Mouse (Mus musculus) heart, adult 9 months (tissue): ENCODE results near the gene Rcn3.
"Not testable (repeated sequence)": the region's sequence is repeated elsewhere in the genome, so short reads cannot be mapped to it uniquely, and the experiment has no call there.

Experiments used
- DNase-seq, 2 experiments: peaks; one replicate each; pipeline ENCODE4 v3.0.0; 2022; ENCODE audit warnings: low spot score in 2 of 2

Gene Rcn3

DNA sequence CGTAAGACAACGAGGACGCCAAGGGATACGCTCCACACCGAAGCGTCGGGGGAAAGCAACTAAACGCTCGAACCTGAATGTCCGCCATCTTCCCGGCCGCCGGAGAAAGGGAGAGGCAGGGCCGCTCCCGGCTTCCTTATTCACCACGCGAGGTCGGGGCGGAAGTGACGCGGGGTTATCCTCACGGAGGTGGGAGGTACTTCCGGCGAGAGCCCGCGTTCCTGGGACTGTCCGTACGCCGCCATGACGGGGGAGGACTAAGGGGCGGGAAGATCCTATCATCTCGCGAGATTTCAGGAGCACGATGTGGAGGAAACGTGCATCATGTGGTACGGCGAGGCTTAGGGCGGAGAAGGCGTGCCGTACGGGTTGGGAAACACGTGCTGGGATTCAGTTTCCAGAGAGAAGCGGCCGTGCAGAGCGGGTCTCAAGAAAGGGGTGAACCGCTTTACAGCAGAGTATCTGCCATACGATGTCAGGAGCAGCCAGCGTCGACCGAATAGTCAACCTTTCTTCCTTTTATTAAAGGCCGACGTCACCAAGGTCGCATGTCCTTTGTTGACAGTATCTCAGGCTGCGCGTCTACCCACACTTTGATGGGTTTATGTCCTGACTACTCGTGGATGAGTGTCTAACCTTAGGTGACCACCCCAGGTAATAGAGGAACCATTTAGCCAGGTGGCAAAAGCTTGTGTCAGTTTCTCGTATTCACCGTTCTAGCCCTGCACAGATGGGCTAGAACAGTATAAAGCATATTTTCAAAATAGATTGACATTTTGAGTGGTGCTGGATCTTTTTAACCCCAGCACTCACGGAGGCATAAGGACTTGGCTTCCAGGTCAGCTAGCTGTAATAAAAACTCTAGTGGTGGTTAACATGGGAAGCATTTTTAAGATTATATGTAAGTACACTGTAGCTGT is 32.5 kb upstream of the Rcn3 start, which contains the start of gene Rps11:
Rps11 (minus strand) TSS at position 216 of the 920 bp plus-strand sequence.
- peak; percentile 99 for DNase-seq

DNA sequence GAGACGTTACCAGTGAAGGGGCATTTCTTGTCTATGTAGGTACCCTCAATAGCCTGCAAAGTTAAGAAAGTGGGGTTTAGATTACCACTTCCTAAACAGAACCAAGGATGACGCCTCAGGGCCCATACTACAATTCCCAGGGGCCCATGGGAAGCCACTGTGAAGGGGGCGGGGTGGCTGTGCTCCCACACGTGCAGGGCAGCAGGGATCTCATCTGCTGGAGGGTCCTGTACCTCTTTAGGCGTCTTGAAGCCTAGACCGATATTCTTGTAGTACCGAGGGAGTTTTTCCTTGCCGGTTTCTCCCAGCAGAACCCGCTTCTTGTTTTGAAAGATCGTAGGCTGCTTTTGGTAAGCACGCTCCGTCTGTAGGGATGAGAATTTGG is 31.2 kb upstream of the Rcn3 start:
- no peak for DNase-seq

DNA sequence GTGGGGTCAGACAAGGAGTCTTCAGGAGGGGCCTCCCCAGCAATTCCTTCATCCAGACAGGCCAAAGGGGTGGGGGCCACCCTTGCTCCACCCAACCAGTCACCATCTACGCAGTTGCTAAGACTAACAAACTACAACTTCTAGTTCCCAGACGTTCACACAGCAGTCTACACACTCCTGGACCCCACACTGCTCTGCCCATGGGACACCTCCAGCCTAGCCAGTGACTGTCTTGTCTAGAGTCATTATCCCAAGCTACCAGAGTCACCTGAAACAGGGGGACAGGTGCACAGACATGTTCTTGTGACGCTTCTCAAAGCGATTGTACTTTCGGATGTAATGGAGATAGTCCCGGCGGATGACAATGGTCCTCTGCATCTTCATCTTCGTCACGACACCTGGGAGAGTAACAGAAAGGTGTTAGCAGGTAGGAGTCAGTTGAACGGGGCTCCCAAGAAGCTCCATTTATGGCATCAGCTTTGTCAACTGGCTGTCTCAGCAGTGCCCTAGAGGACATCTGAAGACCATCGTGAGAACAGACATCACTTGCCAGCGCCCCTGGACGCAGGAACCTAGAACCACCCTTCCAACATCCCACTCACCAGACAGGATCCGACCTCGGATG is 30.7 kb upstream of the Rcn3 start:
- no peak for DNase-seq

DNA sequence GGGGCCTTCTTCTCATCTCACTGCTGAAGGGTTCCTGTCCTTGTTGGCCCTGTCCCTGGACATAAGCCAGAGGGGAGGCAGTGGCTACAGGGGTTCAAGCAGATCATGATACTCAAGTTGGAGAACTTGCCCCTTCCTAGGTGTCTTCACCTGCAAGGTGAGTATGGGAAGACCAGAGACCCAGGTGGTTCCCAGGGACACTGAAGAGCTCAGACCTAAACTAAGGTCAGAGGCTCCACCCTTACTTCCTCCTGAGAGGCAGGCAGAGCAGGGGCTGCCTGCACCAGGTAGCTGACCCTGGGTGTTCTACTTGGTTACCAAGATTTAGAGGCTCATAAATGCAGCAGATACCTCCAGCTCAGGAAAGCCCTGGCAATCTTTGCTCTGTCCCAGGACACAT is 29.9 kb upstream of the Rcn3 start:
- DNase-seq, result no peak

DNA sequence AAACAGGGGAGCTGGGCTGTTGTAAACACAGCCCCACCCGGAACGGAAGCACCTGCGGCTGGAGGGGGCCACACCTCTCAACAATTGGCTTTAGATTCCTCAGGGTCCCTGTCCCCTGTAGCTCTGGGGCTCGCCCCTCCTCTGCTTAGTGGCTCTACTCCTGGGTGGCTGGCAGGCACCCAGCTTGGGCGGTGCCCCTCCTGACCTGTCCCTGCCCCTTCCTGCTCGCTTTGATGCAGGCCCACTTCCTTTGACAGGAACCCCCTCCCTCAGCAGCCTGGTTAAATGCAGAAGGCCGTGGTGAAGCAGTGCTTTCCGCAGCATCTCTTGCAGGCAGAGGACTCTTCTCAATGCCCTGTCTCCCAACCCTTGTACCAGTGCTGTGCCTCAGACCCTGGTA is 29.4 kb upstream of the Rcn3 start:
- DNase-seq, result peak; percentile 71 to 87

DNA sequence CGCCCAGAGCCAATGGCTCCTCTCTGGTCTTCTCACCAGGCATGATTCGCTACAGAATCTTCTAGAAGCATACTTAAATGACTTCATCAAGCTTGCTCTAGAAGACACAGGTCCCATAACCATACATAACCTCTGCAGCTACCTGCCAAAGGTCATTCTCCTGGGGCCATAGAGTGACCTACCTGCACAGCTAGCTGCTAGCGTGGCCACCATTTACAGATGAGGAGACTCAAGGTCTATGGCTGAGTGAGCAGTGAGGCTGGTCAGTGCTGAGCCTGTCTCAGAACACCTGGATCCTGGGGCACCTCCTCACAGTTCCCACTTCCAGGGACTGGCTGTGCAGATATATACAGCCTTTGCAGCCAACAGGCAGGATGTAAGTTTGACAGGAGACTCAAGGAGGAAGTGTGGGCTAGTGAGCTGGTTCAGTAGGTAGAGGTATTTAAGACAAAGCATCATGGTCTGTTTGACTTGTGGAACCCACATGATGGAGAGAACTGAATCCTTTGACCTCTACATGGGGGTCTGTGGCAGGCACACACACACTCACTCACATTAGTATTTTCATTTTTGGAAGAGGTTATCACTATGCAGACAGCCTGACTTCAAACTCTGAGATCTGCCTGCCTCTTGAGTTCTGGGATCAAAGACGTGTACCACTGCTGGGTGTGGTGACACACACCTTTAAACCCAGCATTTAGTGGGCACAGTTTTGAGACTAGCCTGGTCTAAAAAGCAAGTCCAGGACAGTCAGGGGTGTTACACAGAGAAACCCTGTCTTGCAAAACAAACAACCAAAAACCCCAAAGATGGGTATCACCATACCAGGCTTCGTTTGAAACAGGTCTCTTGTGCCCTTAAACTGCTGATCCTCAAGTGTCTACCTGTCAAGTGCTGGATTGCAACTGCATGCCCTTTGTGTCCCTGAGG is 28.0 kb upstream of the Rcn3 start:
- no peak for DNase-seq

DNA sequence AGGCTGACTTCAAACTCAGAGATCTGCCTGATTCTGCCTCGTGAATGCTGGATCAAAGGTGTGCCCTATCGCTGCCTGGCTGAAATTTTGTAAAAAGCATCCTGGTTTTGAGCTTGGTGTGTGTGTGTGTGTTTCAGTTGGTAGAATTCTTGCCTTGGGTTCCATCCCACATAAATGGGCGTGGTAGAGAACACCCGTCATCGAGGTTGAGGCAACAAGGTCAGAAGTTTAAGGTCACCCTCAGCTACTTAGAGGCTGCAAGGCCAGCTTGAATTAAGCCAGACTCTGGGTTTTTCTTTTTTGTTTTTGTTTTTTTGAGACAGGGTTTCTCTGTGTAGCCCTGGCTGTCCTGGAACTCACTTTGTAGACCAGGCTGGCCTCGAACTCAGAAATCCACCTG is 26.3 kb upstream of the Rcn3 start:
- no peak for DNase-seq

DNA sequence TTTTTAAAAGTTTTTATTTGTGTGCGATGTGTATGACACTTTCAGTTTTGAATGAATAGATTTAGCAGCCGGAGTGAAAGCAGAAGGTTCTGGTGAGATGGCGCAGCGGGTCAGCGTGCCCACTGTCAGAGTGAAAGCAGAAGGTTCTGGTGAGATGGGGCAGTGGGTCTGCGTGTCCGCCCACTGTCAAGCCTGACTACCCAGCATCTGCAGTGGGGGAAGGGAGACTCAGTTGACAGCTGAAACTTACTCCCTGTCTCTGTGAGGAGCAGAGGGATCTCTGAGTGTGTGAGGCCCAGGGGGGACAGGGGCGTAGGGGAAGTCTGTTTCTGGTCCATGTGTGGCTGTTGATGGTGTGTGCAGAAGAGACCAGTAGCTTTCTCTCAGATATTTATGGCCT is 25.5 kb upstream of the Rcn3 start:
- no peak for DNase-seq

DNA sequence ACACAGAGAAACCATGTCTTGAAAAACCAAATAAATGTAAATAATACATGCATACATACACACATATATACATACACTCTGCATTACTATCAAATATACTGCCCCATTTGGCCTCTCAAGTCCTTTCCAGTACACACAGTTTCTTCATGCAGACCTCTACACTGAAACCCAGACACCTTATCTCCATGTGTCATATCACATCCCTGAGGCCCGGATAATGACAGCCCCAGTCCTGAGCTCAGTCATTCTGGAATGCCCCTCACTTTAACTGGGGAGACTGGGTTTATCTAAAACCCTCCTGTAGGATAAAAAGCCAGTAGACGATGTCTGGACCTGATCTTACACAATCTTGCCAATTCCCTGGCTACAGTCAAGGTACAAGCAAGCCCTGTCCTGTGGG is 21.5 kb upstream of the Rcn3 start:
- no peak for DNase-seq

DNA sequence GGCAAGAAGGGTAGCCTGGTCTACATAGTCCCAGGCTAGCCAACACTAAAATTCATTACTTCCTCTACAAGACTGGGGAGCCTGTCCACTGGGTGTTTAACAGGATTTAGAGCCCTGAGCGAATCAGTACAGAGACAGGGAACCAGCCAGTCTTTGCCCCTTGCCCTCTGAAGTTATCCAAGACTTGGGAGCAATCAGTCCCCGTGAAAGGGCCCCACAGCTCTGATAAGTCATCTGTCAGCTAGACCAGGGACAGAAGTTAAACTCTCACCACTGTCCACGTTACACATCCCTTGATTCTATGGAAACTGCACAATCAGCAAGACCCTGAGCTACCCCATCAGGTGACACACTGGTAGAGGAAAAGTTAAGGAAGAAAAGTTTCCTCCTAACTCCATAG is 20.5 kb upstream of the Rcn3 start:
- no peak for DNase-seq

DNA sequence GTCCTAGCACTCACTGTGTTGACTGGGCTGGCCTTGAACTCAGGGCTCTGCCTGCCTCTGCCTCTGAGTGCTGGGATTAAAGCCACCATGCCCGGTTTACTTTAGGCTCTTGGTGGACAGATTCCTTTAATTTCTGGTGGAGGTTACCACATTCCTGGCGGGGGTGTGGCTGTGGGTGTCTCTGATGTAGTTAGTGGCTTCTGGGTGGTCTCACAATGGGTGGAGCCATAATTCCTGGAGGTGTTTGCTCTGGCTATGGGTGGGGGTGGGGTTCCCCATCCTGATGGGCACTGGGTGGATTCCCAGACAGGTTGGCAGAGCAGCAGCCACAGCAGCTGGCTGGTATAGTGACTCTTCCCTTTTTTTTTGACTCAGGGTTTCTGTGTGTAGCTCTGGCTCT is 19.9 kb upstream of the Rcn3 start:
- DNase-seq, result no peak

DNA sequence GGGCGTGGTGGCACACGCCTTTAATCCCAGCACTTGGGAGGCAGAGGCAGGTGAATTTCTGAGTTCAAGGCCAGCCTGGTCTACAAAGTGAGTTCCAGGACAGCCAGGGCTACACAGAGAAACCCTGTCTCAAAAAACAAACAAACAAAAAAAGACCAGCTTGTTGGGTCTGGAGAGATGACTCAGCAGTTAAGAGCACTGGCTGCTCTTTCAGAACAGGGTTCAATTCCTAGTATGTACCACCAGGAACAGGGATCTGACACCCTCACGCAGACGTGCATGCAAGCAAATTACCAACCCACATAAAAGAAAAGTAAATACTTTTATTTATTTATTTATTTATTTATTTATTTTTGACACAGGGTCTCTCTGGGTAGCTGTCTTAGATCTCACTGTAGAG is 18.1 kb upstream of the Rcn3 start:
- not testable (repeated sequence) for DNase-seq

DNA sequence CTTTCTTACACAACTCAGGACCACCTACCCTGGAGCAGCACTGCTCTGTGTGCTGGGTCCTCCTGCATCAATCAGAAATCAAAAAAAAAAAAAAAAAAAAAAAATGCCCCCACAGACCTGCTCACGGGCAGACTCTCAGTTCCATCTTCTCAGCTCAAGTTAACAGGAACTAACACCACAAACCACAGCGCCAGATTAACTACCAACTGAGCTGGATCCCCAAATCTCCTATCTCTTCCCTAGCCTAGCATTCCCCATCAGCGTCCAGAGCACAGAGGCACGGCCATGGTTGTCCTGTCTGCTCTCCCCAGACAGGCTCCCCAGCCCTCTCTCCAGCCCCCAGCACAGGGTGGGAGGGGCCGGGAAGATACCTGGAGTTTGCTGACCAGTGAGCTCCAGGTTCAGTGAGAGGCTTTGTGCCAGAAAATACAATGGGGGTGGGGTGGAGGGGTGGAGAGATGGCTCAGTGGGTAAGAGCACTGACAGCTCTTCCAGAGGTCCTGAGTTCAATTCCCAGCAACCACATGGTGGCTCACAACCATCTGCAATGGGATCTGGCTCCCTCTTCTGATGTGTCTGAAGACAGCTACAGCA is 15.1 kb upstream of the Rcn3 start:
- DNase-seq, result no peak

DNA sequence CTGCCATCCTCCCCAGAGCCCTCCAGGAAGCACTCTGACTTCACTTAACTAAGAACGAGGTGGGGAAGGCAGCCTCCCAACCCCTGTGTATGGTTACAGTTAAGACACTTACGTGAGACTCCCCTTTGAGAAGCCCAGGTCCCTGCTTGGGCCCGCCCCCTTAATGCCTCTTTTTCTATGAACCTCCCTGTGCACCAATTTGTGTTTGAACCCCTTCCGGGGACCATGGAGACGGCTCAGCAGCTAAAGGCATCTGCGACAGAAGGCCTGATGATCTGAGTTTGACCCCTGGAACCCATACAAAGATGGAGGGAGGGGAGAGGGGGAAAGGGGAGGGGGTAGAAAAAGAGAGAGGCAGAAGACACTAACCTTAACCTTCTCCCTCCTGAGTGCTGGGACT is 14.4 kb upstream of the Rcn3 start:
- DNase-seq, result no peak

DNA sequence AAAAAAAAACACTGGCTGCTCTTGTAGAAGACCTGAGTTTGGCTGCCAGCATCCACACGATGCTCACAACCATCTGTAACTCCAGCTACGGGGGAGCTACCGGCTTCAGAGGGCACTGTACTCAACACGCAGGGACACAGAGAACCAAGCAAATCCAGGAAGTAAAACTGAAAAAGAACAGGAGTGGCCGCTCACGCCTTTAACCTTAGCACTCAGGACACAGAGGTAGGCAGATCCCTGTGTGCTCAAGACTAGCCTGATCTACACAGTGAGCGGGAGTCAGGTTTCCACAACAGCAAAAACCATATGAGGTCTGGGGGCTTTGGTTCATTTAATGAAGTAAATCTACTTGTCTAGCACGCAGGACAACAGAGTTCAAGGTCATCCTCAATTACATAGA is 13.5 kb upstream of the Rcn3 start:
- DNase-seq, result no peak

DNA sequence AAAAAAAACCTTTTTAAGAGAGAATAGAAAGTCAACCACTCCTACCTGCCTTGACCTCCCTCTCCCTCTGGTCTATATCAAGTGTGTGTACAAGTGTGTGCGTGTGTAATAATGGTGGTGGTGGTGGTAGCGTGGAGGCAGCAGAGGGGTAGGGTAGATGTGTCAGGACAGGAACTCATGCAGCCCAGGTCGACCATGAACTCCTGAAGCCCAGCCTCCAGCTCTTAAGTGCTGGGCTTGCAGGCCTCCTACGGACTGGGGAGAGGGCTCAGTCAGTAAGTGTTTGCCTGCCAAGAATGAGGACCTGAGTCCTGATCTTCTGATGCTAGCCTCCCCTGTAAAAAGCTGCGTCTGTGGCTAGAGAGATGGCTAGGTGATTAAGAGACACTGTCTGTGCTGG is 12.9 kb upstream of the Rcn3 start:
- no peak for DNase-seq

DNA sequence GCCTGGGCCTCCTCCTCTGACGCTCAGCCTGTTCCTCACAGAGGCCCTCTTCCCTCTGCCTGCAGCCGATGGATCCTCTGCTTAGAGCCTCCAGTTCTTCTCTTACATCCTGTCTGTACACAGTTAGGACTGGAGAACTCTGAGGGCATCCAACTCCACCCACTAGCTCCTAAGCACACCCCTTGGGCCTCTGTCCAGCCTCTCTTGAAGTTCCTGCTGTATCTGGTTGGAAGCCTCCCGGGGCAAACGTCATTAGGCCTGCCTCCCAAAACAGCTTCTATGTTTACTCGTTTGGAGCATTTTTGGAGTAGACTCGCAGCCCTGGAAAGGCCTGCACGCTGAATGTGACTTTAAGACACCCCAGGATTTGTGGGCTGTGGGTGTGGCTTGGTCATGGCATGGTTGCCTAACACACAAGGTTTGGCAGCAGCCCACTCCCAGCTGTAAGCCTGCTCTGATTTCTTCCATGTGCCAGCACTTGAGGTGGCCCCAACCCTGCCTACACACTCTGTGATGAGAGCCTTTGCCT is 11.7 kb upstream of the Rcn3 start, which contains the start of gene Fcgrt:
Fcgrt (minus strand) TSS at position 200 of the 529 bp plus-strand sequence.
- peak; percentile 98 to 99 for DNase-seq

DNA sequence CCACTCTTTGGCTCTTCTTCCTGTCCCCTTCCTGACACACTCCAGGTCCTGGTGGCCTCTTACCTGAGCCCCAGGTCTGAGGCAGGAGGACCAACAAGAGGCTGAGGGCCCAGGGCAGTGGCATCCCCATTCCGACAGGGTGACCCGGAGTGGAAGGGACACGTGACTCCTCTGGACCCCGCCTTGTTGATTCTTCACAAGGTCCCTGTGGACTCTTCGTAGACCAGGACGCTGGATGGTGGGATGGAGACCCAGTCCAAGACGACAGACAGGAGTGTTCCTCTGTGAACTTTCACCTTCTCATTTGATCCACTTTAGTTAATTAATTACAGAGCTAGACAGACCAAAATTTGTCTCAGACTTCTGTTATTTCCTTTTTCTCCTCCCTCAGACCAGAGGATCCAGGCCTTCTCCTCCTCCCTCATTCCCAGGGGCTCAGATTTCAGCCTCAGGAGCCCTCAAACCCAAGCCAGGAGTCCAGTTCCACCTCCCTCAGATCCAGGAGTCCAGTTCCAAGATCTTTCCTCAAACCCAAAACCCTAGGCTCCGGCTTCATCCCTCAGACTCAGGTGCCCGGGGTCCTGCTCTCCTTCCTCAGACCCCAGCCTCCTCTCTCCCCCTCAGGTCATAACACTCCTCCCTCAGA is 11.0 kb upstream of the Rcn3 start:
- peak in 1 of 2 experiments; percentile 74 for DNase-seq

DNA sequence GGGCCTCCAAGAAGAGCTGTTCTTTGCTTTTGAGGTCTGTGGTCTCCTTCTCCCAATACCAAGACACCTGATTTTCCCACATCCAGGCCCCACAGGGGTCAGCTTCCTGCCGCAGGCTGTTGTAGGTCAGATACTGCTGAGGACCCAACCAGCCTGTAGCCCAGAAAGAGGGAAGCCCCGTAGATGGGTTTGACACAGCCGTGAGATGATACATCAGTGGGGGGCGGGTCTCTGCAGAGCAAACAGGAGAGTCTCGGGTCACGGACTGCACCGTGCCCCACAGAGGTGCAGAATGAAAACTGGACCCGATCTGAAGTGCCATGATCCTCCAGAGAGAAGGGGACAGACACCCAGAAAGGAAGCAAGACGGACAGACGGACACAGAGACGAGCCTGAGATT is 10.4 kb upstream of the Rcn3 start:
- no peak for DNase-seq

DNA sequence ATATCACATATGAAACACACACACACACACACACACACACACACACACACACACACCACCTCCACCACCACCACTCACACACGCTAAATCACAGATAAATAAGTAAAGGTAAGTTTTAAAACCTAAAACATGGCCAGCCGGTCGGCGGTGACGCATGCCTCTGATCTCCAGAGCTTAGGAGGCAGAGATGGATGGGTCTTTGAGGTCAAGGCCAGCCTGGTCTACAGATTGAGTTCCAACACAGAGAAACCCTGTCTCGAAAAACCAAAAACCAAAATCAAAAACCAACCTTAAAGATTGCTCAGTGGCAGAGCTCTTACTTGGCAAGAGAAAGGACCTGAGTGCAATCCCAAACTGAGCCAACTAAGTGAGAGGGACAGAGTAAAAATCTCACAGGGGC is 8.0 kb upstream of the Rcn3 start:
- DNase-seq, result no peak
